Mouse (Mus musculus) megakaryocyte, embryonic 14.5 days (primary cell): ENCODE measurements around the gene Trp53inp2.

Experiments
- FLI1 ChIP-seq: IDR thresholded peaks from 2 replicates; pipeline ENCODE4 v1.6.1; 2012; ENCODE audit warnings: low read length, inconsistent platforms, mixed read lengths
- GATA1 ChIP-seq: IDR thresholded peaks from 3 replicates; pipeline ENCODE4 v1.6.1; 2012; ENCODE audit warnings: mixed read lengths, low read length, inconsistent platforms, borderline replicate concordance

DNA sequence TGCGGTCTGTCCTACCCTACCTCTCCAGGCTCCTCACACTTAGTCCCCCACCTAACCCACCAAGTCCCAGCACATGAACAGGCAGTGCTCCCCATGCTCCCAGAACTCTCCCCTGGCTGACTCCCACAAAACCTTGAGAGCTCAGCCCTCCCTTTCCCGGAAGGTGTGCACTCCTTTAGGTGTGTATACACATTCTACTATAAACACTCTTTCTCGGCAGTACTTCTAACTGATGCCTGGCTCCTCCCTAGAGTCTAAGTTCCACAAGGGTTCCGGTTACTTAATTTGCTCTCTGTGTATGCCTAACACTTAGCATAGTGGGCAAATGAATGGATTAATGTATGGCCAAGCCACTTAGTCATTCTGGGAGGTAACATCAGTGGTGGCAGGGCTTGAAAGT, 49.5 kb upstream of the Trp53inp2 start:
- TF ChIP-seq FLI1 (no peak), GATA1 (no peak)
